Mouse (Mus musculus) kidney, adult 11 months (tissue): ENCODE measurements around the gene Cys1.
"Not testable (repeated sequence)": the region's sequence is repeated elsewhere in the genome, so short reads cannot be mapped to it uniquely, and the experiment has no call there.

Experiments used
- DNase-seq: peaks from one replicate; pipeline ENCODE4 v3.0.0; 2022

The Cys1 gene

GRCm38 (mm10) chr12:24681286-24682023, at the start of gene Cys1:
Gene Cys1 (minus strand): TSS chr12:24681813.
- peak; percentile 88 for DNase-seq

GRCm38 (mm10) chr12:24724369-24724768, 42.8 kb upstream of the Cys1 start:
- no peak for DNase-seq

- no peak for DNase-seq
Observed at GRCm38 (mm10) chr12:24723859-24724258, 42.2 kb upstream of the Cys1 start.

- no peak for DNase-seq
Observed at GRCm38 (mm10) chr12:24723434-24723833, 41.8 kb upstream of the Cys1 start.

- no peak for DNase-seq
Observed at GRCm38 (mm10) chr12:24716721-24717301, 35.2 kb upstream of the Cys1 start.

- no peak for DNase-seq
Observed at GRCm38 (mm10) chr12:24715268-24715896, 33.8 kb upstream of the Cys1 start.

GRCm38 (mm10) chr12:24714579-24715255, 33.1 kb upstream of the Cys1 start:
- no peak for DNase-seq

- no peak for DNase-seq
Observed at GRCm38 (mm10) chr12:24712396-24712795, 30.8 kb upstream of the Cys1 start.

GRCm38 (mm10) chr12:24710672-24711071, 29.1 kb upstream of the Cys1 start:
- no peak for DNase-seq

GRCm38 (mm10) chr12:24709831-24710508, 28.4 kb upstream of the Cys1 start:
- peak; percentile 44 for DNase-seq

GRCm38 (mm10) chr12:24709409-24709808, 27.8 kb upstream of the Cys1 start:
- DNase-seq, result no peak

- no peak for DNase-seq
Observed at GRCm38 (mm10) chr12:24708824-24709218, 27.2 kb upstream of the Cys1 start.

GRCm38 (mm10) chr12:24707954-24708823, 26.6 kb upstream of the Cys1 start, which contains the start of gene Rrm2:
Gene Rrm2 (plus strand): TSS chr12:24708241.
- DNase-seq, result peak; percentile 88

- no peak for DNase-seq
Observed at GRCm38 (mm10) chr12:24707480-24707802, 25.8 kb upstream of the Cys1 start.

GRCm38 (mm10) chr12:24706764-24707479, 25.3 kb upstream of the Cys1 start:
- peak; percentile 72 for DNase-seq

GRCm38 (mm10) chr12:24705502-24706263, 24.1 kb upstream of the Cys1 start:
- no peak for DNase-seq

- no peak for DNase-seq
Observed at GRCm38 (mm10) chr12:24703013-24703412, 21.4 kb upstream of the Cys1 start.

- DNase-seq, result not testable (repeated sequence)
Observed at GRCm38 (mm10) chr12:24701621-24702020, 20.0 kb upstream of the Cys1 start.

GRCm38 (mm10) chr12:24699578-24699977, 18.0 kb upstream of the Cys1 start:
- no peak for DNase-seq

GRCm38 (mm10) chr12:24698514-24698913, 16.9 kb upstream of the Cys1 start:
- DNase-seq, result no peak
